Mouse (Mus musculus) limb, embryonic 11.5 days (tissue): ENCODE measurements around the gene Fbxo42. TPM values are rescaled to one million over a fixed set of nuclear protein-coding genes. Genes with fewer than 3 reads are reported as not detected.

Experiments
- ATAC-seq: fragments of 200-750 bp; cut with Nextera tagmentation; 2 replicates; pipeline ENCODE4 v1.8.0; 2017; ENCODE audit warnings: low read depth; ENCODE audit not compliant: insufficient number of reproducible peaks, low FRiP score, low TSS enrichment
- DNase-seq: peaks from one replicate; pipeline ENCODE4 v3.0.0-alpha.2; 2015; ENCODE audit warnings: low spot score
- H3K27ac ChIP-seq: fragments of 300-500 bp; sonication (generic); replicated peaks from 2 replicates; pipeline ENCODE4 v1.5.1; 2014; ENCODE audit warnings: low read depth, mild to moderate bottlenecking, low read length
- H3K27me3 ChIP-seq: fragments of 300-500 bp; sonication (generic); 2 replicates; pipeline ENCODE4 v1.6.1; 2014; ENCODE audit warnings: mild to moderate bottlenecking, low read length, mixed read lengths; ENCODE audit not compliant: control insufficient read depth, insufficient read depth
- H3K36me3 ChIP-seq: fragments of 300-500 bp; sonication (generic); 2 replicates; pipeline ENCODE4 v1.6.1; 2014; ENCODE audit warnings: mild to moderate bottlenecking, low read length, moderate library complexity, mixed read lengths; ENCODE audit not compliant: control insufficient read depth, insufficient read depth
- H3K4me1 ChIP-seq: fragments of 300-500 bp; sonication (generic); 2 replicates; pipeline ENCODE4 v1.6.1; 2014; ENCODE audit warnings: low read length, mixed read lengths; ENCODE audit not compliant: control insufficient read depth, insufficient read depth
- H3K4me2 ChIP-seq: fragments of 300-500 bp; sonication (generic); 2 replicates; pipeline ENCODE4 v1.6.1; 2014; ENCODE audit warnings: low read depth, mild to moderate bottlenecking, moderate library complexity; ENCODE audit not compliant: severe bottlenecking
- H3K4me3 ChIP-seq: fragments of 300-500 bp; sonication (generic); 2 replicates; pipeline ENCODE4 v1.5.1; 2014; ENCODE audit warnings: low read depth, low read length
- H3K9ac ChIP-seq: fragments of 300-500 bp; sonication (generic); 2 replicates; pipeline ENCODE4 v1.6.1; 2014; ENCODE audit warnings: mild to moderate bottlenecking, low read length
- H3K9me3 ChIP-seq: fragments of 300-500 bp; sonication (generic); 2 replicates; pipeline ENCODE4 v1.6.1; 2016; ENCODE audit warnings: low read length; ENCODE audit not compliant: control insufficient read depth
- WGBS: fragments of 180-500 bp; shearing (Covaris S2); extraction: QIAGEN DNeasy Blood & Tissue Kit; methylation state at CpG from one replicate; pipeline ENCODE4 v1.1.7; 2014; 5-methylcytosine and 5-hydroxymethylcytosine counted together
- polyA plus RNA-seq: library from polyadenylated mRNA; unstranded; fragments of >200 nt; fragmentation: Nextera tagmentation; extraction: Ambion mirVana; gene quantifications from 2 replicates; pipeline ENCODE4 v1.2.1, GENCODE M21; 2014

The Fbxo42 gene
- polyA plus RNA-seq, 1 experiment from 2014 or later, result 30.4 TPM

DNA sequence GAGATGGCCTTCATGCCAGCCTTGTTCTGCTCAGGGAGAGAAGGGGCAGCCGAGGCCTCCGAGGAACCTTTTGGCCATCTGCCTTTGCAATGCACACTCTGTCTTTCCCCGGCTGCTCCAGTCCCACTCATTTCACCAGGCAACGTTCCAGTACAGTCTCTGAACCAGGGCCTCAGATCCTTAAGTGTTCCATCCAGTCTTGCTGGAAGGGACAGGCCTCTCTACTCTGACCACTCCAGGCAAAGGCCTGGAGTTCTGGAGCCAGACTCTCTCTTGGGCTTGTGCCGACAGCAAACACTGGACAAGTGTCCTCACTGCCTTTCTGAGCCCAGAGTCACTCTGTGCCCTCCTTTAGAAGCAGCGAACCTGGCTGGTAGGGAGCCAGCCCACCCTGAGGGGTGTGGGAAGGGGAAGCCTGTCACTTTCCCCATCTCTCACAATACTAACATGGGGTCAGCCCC, 33.2 kb upstream of the Fbxo42 start:
- no peak for DNase-seq
- H3K4me1 ChIP-seq, result no peaks in the 10 kb centered on the region
- H3K4me3 ChIP-seq, result no peak overlapping the region
- no peak overlapping the region for H3K9ac ChIP-seq
- no peaks in the 10 kb centered on the region for H3K9me3 ChIP-seq
- 95% methylated on average over 6 of the region's 6 CpGs for WGBS
- peaks cover 27% of the 10 kb centered on the region; the same call in 1 of the 2 replicates for H3K36me3 ChIP-seq
- no peak overlapping the region for H3K27ac ChIP-seq
- ATAC-seq, result no peak
- H3K4me2 ChIP-seq, result no peak overlapping the region
- H3K27me3 ChIP-seq, result no peaks in the 10 kb centered on the region

DNA sequence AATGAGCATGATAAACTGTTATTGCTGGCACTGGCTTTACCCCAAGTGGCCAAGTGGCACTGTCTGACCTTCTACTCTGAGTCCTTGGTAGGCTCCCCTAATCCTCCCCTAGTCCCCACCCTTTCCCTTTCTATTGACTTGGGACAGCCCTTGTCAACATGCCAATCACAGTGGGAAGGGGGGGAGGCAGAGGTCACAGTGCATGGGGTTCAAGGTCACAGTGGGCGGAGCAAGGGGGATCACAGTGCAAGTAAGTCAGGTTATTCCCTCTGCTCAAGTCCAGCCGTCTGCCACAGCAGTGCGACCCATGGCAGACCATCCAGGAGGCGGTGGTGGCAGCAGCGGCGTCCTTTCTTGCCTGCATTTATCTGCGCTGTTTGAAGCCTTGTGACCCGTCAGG, 32.3 kb upstream of the Fbxo42 start:
- Histone ChIP-seq H3K4me2 (no peak overlapping the region), H3K27me3 (no peaks in the 10 kb centered on the region), H3K27ac (no peak overlapping the region), H3K9ac (no peak overlapping the region), H3K4me1 (no peaks in the 10 kb centered on the region), H3K36me3 (peaks cover 27% of the 10 kb centered on the region; the same call in 1 of the 2 replicates), H3K9me3 (no peaks in the 10 kb centered on the region), H3K4me3 (no peak overlapping the region)
- no peak for DNase-seq
- 84% methylated on average over 8 of the region's 8 CpGs for WGBS
- ATAC-seq, result no peak

DNA sequence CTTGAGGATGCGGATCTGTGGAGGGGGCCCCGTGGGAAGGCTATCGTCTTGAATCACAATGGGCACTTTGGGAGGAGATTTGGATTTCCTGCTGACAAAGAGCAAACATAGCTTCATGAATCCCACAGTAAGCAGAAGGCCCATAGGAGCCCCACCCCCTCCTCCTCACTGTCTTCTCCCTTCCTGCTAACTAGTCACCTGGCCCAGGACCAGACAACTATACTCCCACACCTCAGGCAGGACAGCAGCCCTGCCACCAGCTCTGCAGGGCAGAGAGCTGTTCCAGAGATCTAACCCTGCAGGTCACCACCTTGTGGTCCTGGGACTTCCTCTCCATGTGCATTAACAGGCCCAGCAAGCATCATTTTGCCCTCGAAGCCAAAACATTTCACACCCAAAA, 29.0 kb upstream of the Fbxo42 start:
- 85% methylated on average over 4 of the region's 4 CpGs for WGBS
- Histone ChIP-seq H3K9ac (no peak overlapping the region), H3K4me1 (no peaks in the 10 kb centered on the region), H3K9me3 (no peaks in the 10 kb centered on the region), H3K27me3 (no peaks in the 10 kb centered on the region), H3K4me2 (no peak overlapping the region), H3K27ac (no peak overlapping the region), H3K36me3 (peaks cover 14% of the 10 kb centered on the region; the same call in 1 of the 2 replicates), H3K4me3 (no peak overlapping the region)
- DNase-seq (no peak), ATAC-seq (no peak)

DNA sequence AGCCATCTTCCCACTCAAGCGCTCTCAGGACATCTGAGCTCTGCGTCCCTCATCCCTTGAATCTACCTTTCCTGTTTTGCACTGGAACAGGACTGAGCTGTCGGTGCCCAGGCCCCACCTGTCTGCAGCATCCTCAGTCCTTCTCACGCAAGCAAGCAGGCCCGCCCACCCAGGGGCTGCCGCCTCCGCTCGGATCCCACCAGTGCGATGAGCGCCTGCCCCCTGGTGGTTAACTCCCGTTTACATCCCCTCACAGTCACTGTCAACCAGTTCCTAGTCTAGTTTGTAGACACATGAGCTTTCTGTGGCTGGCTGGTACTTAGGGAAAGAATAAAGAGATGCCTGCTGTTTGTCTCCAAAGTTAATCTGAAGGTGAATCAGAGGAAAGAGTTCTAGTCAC, 27.0 kb upstream of the Fbxo42 start:
- Histone ChIP-seq H3K9ac (no peak overlapping the region), H3K4me3 (no peak overlapping the region), H3K27me3 (no peaks in the 10 kb centered on the region), H3K4me2 (no peak overlapping the region), H3K36me3 (peaks cover 9% of the 10 kb centered on the region; the same call in 1 of the 2 replicates), H3K9me3 (no peaks in the 10 kb centered on the region), H3K4me1 (no peaks in the 10 kb centered on the region), H3K27ac (no peak overlapping the region)
- DNase-seq (peak; percentile 81), ATAC-seq (peak; percentile 41; the same call in 1 of the 2 replicates)
- 28% methylated on average over 11 of the region's 11 CpGs for WGBS

GRCm38 (mm10) chr4:141122663-141123062, 25.1 kb upstream of the Fbxo42 start:
- Histone ChIP-seq H3K27me3 (no peaks in the 10 kb centered on the region), H3K9me3 (no peaks in the 10 kb centered on the region), H3K4me1 (no peaks in the 10 kb centered on the region), H3K27ac (no peak overlapping the region), H3K4me3 (no peak overlapping the region), H3K36me3 (peaks cover 3% of the 10 kb centered on the region; the same call in 1 of the 2 replicates), H3K9ac (no peak overlapping the region), H3K4me2 (no peak overlapping the region)
- DNase-seq (no peak), ATAC-seq (no peak)
- WGBS, result 87% methylated on average over 7 of the region's 7 CpGs

GRCm38 (mm10) chr4:141123065-141123464, 24.6 kb upstream of the Fbxo42 start:
- peaks cover 3% of the 10 kb centered on the region; the same call in 1 of the 2 replicates for H3K36me3 ChIP-seq
- H3K9me3 ChIP-seq, result no peaks in the 10 kb centered on the region
- DNase-seq, result no peak
- H3K4me2 ChIP-seq, result no peak overlapping the region
- H3K27me3 ChIP-seq, result no peaks in the 10 kb centered on the region
- no peak overlapping the region for H3K9ac ChIP-seq
- H3K27ac ChIP-seq, result no peak overlapping the region
- 47% methylated on average over 1 of the region's 1 CpGs for WGBS
- H3K4me3 ChIP-seq, result no peak overlapping the region
- no peaks in the 10 kb centered on the region for H3K4me1 ChIP-seq
- ATAC-seq, result no peak

GRCm38 (mm10) chr4:141129190-141129710, 18.5 kb upstream of the Fbxo42 start:
- Histone ChIP-seq H3K36me3 (no peaks in the 10 kb centered on the region), H3K9me3 (no peaks in the 10 kb centered on the region), H3K4me2 (no peak overlapping the region), H3K4me3 (no peak overlapping the region), H3K27ac (no peak overlapping the region), H3K9ac (no peak overlapping the region), H3K4me1 (peaks cover 17% of the 10 kb centered on the region), H3K27me3 (no peaks in the 10 kb centered on the region)
- 40% methylated on average over 6 of the region's 6 CpGs for WGBS
- DNase-seq (no peak), ATAC-seq (no peak)

DNA sequence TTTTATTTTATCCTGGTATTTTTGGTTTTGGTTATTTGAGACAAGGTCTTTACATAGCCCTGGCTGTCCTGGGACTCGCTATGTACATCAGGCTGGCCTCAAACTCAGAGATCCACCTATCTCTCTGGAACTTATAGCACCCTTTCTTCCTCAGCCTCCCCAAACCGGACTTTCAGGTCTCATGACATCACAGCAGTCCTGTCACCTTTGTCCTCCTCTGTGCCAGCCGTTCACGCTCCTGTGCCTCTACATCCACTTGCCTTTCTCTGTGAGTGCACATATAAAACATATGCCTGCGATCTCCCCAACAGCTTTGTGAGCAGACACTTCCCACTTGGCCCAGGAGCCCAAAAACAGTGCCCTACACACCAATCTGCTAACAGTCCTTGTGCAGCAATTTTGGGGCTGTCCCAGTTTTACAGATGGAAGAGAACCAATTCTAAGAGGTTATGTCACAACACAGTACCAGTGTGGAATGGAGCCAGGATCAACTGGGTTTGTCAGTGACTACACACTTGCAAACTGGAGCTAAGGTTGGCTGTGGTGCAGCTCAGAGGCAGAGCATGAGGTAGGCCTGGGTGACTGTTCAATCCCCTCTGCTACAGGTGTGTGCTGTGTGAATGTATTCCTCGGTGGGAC, 16.9 kb upstream of the Fbxo42 start:
- 84% methylated on average over 6 of the region's 6 CpGs for WGBS
- Histone ChIP-seq H3K36me3 (no peaks in the 10 kb centered on the region), H3K4me1 (peaks cover 18% of the 10 kb centered on the region), H3K4me2 (no peak overlapping the region), H3K27me3 (no peaks in the 10 kb centered on the region), H3K9ac (no peak overlapping the region), H3K4me3 (no peak overlapping the region), H3K27ac (0 out of 2 replicates have a peak overlapping the region, but pooled peaks have one; percentile 23), H3K9me3 (no peaks in the 10 kb centered on the region)
- ATAC-seq, result no peak
- no peak for DNase-seq
